Mouse (Mus musculus) cortical plate, adult 2 months (tissue): Measurements from ENCODE around the gene Sec63.

Experiments used
- CTCF ChIP-seq: fragments of 200-500 bp; IDR thresholded peaks from 2 replicates; pipeline ENCODE4 v1.5.1; 2011; ENCODE audit warnings: mild to moderate bottlenecking, control low read depth, low read length; ENCODE audit not compliant: insufficient read depth; ENCODE audit errors: extremely low read depth
- POLR2A ChIP-seq: fragments of 200-500 bp; IDR thresholded peaks from 2 replicates; pipeline ENCODE4 v1.6.1; 2011; ENCODE audit warnings: mild to moderate bottlenecking, low read length, control low read depth; ENCODE audit not compliant: insufficient read depth; ENCODE audit errors: extremely low read depth

GRCm38 (mm10) chr10:42861446-42861845 is 100.2 kb downstream of the Sec63 start:
- TF ChIP-seq POLR2A, result no peak
- no peak for TF ChIP-seq CTCF
